Mouse (Mus musculus) adrenal gland, postnatal 36 days (tissue): ENCODE measurements around the gene Ezh1. TPM values are rescaled to one million over a fixed set of nuclear protein-coding genes. Genes with fewer than 3 reads are reported as not detected.

Experiments
- DNase-seq, 2 experiments: peaks; one replicate each; pipeline ENCODE4 v3.0.0; 2021; ENCODE audit warnings: mixed read lengths in 1 of 2
- long read RNA-seq, 2 experiments: library from polyadenylated mRNA; stranded (forward); transcript quantifications; one replicate each; pipeline ENCODE4 v2.0.0; 2021; ENCODE audit warnings: borderline sequencing depth in 2 of 2
- total RNA-seq, 2 experiments: library from RNA; stranded (reverse); gene quantifications; 2 replicates each; pipeline ENCODE4 v1.2.3; 2021

Ezh1 gene
- total RNA-seq, result 10 to 100 TPM; 30.0 to 37.7 TPM
- long read RNA-seq, experiment 1, full-length matches to known transcripts, result 1 of 9 reads
- long read RNA-seq, experiment 1, partial matches to known transcripts, result 5 of 9 reads
- long read RNA-seq, experiment 1, other reads (novel, unspliced or antisense), result 3 of 9 reads
- long read RNA-seq, experiment 2, full-length matches to known transcripts, result 2 of 6 reads
- long read RNA-seq, experiment 2, partial matches to known transcripts, result 2 of 6 reads
- long read RNA-seq, experiment 2, other reads (novel, unspliced or antisense), result 2 of 6 reads

GRCm38 (mm10) chr11:101226065-101226701, at the start of gene Ezh1:
TSS of gene Ezh1 (minus strand) at chr11:101226463.
- DNase-seq, result peak; percentile 91 to 93

- no peak for DNase-seq
These were observed 49.0 kb upstream of the Ezh1 start for GRCm38 (mm10) chr11:101275309-101275708.

GRCm38 (mm10) chr11:101272446-101272845, 46.2 kb upstream of the Ezh1 start:
- no peak for DNase-seq

GRCm38 (mm10) chr11:101269577-101270116, 43.4 kb upstream of the Ezh1 start:
- no peak for DNase-seq

- DNase-seq, result no peak
These were observed 39.6 kb upstream of the Ezh1 start for GRCm38 (mm10) chr11:101265906-101266305.

- no peak for DNase-seq
These were observed 38.8 kb upstream of the Ezh1 start for GRCm38 (mm10) chr11:101264954-101265471.

GRCm38 (mm10) chr11:101263989-101264280, 37.7 kb upstream of the Ezh1 start:
- DNase-seq, result no peak

GRCm38 (mm10) chr11:101263138-101263988, 37.1 kb upstream of the Ezh1 start:
- DNase-seq, result peak; percentile 41 to 42

- DNase-seq, result no peak
These were observed 36.2 kb upstream of the Ezh1 start for GRCm38 (mm10) chr11:101262272-101262967.

- DNase-seq, result no peak
These were observed 34.6 kb upstream of the Ezh1 start for GRCm38 (mm10) chr11:101260826-101261380.

GRCm38 (mm10) chr11:101259948-101260825, 33.9 kb upstream of the Ezh1 start, which contains the start of gene Wnk4:
TSS of gene Wnk4 (plus strand) at chr11:101260567.
- peak; percentile 71 to 83 for DNase-seq

- no peak for DNase-seq
These were observed 33.0 kb upstream of the Ezh1 start for GRCm38 (mm10) chr11:101259261-101259712.

GRCm38 (mm10) chr11:101255826-101256775, 29.8 kb upstream of the Ezh1 start:
- no peak for DNase-seq

- DNase-seq, result peak; percentile 89 to 92
These were observed 27.5 kb upstream of the Ezh1 start, which contains the start of gene Vps25 for GRCm38 (mm10) chr11:101253613-101254389. TSS of gene Vps25 (plus strand) at chr11:101253707.

GRCm38 (mm10) chr11:101252941-101253340, 26.7 kb upstream of the Ezh1 start:
- no peak for DNase-seq

GRCm38 (mm10) chr11:101251031-101251430, 24.8 kb upstream of the Ezh1 start:
- no peak for DNase-seq

GRCm38 (mm10) chr11:101248258-101248994, 22.2 kb upstream of the Ezh1 start:
- peak; percentile 63 to 79 for DNase-seq
